ENCODE assay signal across 20 mouse cellular contexts in the genomic region with DNA sequence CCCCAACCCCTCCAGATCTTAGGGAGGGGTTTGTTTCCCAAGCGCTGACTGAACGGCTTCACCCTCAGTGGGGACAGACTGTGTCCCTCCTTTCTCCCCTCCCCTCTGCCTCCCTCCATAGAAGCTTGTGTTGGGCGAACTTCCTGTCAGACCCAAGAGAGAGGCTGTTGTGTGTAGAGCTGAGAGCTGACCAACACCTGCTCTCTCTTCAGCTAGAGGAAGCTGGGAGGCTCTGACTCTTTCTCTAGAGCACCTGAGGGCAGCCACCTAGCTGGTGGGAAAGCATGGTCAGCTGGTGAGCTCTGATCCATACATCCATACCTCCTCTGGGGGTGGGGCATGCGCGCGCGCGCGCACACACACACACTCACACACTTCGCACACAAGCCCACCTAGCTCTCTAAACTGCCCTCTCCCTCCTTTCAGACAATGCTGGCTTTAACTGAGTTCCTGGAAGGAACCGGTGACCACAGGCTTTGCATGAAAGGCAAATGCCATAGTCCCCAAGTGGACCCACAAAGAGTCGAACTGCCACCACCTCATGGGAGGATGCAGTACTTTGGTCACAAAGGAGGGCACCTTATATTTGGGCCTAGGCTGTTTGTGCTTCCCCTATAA. TPM values are rescaled to one million over a fixed set of nuclear protein-coding genes. Genes with fewer than 3 reads are reported as not detected.
DNase-seq lines count a peak whose midpoint lies in the region; ATAC-seq and TF ChIP-seq lines count a peak whose summit lies in the region.
"Had no signal": no experiment of that assay in that cellular context is flagged by ENCODE, and none has a peak within 500 bp of the region (broad histone marks: within the 10 kb centered on the region; RNA-seq: fewer than 3 reads in every experiment).

No protein-coding gene starts in this region.

- ATAC-seq in lung, postnatal 0 days: 0 out of 2 replicates have a peak, but pooled peaks have one; percentile 9
- no peak for ATAC-seq in liver, embryonic 12.5 days
- peak; percentile 11 for ATAC-seq in megakaryocyte, adult 5-6 weeks (ENCODE audit: poor library complexity, severe bottlenecking)
- no peak for ATAC-seq in hindbrain, postnatal 0 days
- ATAC-seq in hindbrain, embryonic 14.5 days (ENCODE audit: low FRiP score): no peak
- ATAC-seq: forebrain, embryonic 16.5 days had no signal

- TF ChIP-seq POLR2A in CH12.LX (IDR thresholded peaks at IDR 0.05; ENCODE audit: low read depth, low read length): no peak; the same call in 1 of the 2 replicates

- 80% methylated on average over 11 of the region's 12 CpGs for WGBS in lung, postnatal 0 days
- WGBS in liver, embryonic 12.5 days (ENCODE audit: insufficient replicate concordance): 73% methylated on average over 12 of the region's 12 CpGs
- 86% methylated on average over 12 of the region's 12 CpGs for WGBS in hindbrain, postnatal 0 days
- WGBS in hindbrain, embryonic 14.5 days: 92% methylated on average over 12 of the region's 12 CpGs

- intact Hi-C loops in left cerebral cortex, postnatal 14 days (cut with DNase I): no loop called here

- no peak; the same call in 1 of the 2 replicates for TF ChIP-seq RAD21 in CH12.LX (IDR thresholded peaks at IDR 0.05; ENCODE audit: low read depth, low read length)

- no peak overlapping the region for H3K4me3 ChIP-seq in lung, postnatal 0 days (ENCODE audit: low read depth, low read length)
- no peak overlapping the region for H3K4me3 ChIP-seq in CH12.LX (replicated peaks in 1 of 3; ENCODE audit: low read depth in 2 of 3, low read length in 2 of 3, poor library complexity in 1 of 3)
- no peak overlapping the region for H3K4me3 ChIP-seq in liver, embryonic 12.5 days
- no peak overlapping the region for H3K4me3 ChIP-seq in hindbrain, postnatal 0 days (ENCODE audit: low read length)
- no peak overlapping the region for H3K4me3 ChIP-seq in hindbrain, embryonic 14.5 days (replicated peaks; ENCODE audit: low read length)
- H3K4me3 ChIP-seq: embryonic facial prominence, embryonic 15.5 days; heart, embryonic 10.5 days; hindbrain, embryonic 10.5 days; neural tube, embryonic 13.5 days had no signal

- no peak for TF ChIP-seq EP300 in lung, postnatal 0 days (IDR thresholded peaks at IDR 0.05)
- peak; percentile 64 for TF ChIP-seq EP300 in CH12.LX (IDR thresholded peaks at IDR 0.05; ENCODE audit: low read length)

- no peak for TF ChIP-seq CTCF in lung, postnatal 0 days (IDR thresholded peaks at IDR 0.05)
- no peak for TF ChIP-seq CTCF in CH12.LX (conservative IDR thresholded peaks at IDR 0.05 in 1 of 2, IDR thresholded peaks at IDR 0.05 in 1 of 2; ENCODE audit: low read depth in 2 of 2, low read length in 2 of 2)
- TF ChIP-seq CTCF in hindbrain, postnatal 0 days (IDR thresholded peaks at IDR 0.05; ENCODE audit: low read depth): no peak

- no peaks in the 10 kb centered on the region for H3K9me3 ChIP-seq in lung, postnatal 0 days (ENCODE audit: low read length)
- peaks cover 2% of the 10 kb centered on the region for H3K9me3 ChIP-seq in CH12.LX (replicated peaks; ENCODE audit: low read length)
- no peaks in the 10 kb centered on the region for H3K9me3 ChIP-seq in liver, embryonic 12.5 days (replicated peaks)
- H3K9me3 ChIP-seq in hindbrain, postnatal 0 days (ENCODE audit: low read length): no peaks in the 10 kb centered on the region
- no peaks in the 10 kb centered on the region for H3K9me3 ChIP-seq in hindbrain, embryonic 14.5 days (ENCODE audit: control insufficient read depth, low read length)
- H3K9me3 ChIP-seq: embryonic facial prominence, embryonic 15.5 days; heart, embryonic 10.5 days; hindbrain, embryonic 10.5 days; neural tube, embryonic 13.5 days had no signal

- no peak overlapping the region for H3K9ac ChIP-seq in lung, postnatal 0 days (replicated peaks; ENCODE audit: low read depth)
- peak overlapping the region; percentile 8; the same call in 1 of the 2 replicates for H3K9ac ChIP-seq in CH12.LX (ENCODE audit: insufficient read depth, low read depth)
- no peak overlapping the region for H3K9ac ChIP-seq in liver, embryonic 12.5 days
- H3K9ac ChIP-seq in hindbrain, postnatal 0 days (replicated peaks; ENCODE audit: low read length): no peak overlapping the region
- no peak overlapping the region for H3K9ac ChIP-seq in hindbrain, embryonic 14.5 days
- H3K9ac ChIP-seq: embryonic facial prominence, embryonic 15.5 days; neural tube, embryonic 13.5 days had no signal

- DNase-seq in lung, postnatal 0 days (ENCODE audit: low spot score): no peak
- DNase-seq in lung, adult 18-20 months: no peak
- DNase-seq in CH12.LX (ENCODE audit: extremely low read depth): peak; percentile 78
- no peak for DNase-seq in left cerebral cortex, postnatal 14 days (ENCODE audit: low spot score in 2 of 2)
- no peak for DNase-seq in hindbrain, postnatal 0 days (ENCODE audit: low spot score)
- no peak for DNase-seq in hindbrain, embryonic 14.5 days (ENCODE audit: low spot score)
- DNase-seq: adrenal gland, adult 2 months; cerebellum, adult 8-10 months; gastrocnemius, postnatal 25 days; kidney, postnatal 4 days; lung, postnatal 10 days; thymus, postnatal 25 days had no signal

- no peaks in the 10 kb centered on the region for H3K27me3 ChIP-seq in lung, postnatal 0 days (replicated peaks; ENCODE audit: insufficient read depth, low read length)
- no peaks in the 10 kb centered on the region for H3K27me3 ChIP-seq in CH12.LX (replicated peaks)
- H3K27me3 ChIP-seq in liver, embryonic 12.5 days (replicated peaks): 0 out of 2 replicates have a peak, but pooled peaks cover 3% of the 10 kb centered on the region
- no peaks in the 10 kb centered on the region for H3K27me3 ChIP-seq in hindbrain, postnatal 0 days (ENCODE audit: insufficient read depth, low read length)
- H3K27me3 ChIP-seq in hindbrain, embryonic 14.5 days (ENCODE audit: control insufficient read depth, insufficient read depth, low read length): no peaks in the 10 kb centered on the region
- H3K27me3 ChIP-seq: embryonic facial prominence, embryonic 15.5 days had no signal

- no peak overlapping the region for H3K27ac ChIP-seq in lung, postnatal 0 days (ENCODE audit: low read length)
- peak overlapping the region; percentile 92 for H3K27ac ChIP-seq in CH12.LX (ENCODE audit: insufficient read depth, low read depth)
- peak overlapping the region; percentile 67; the same call in 1 of the 2 replicates for H3K27ac ChIP-seq in liver, embryonic 12.5 days
- no peak overlapping the region for H3K27ac ChIP-seq in hindbrain, postnatal 0 days
- no peak overlapping the region for H3K27ac ChIP-seq in hindbrain, embryonic 14.5 days
- H3K27ac ChIP-seq: embryonic facial prominence, embryonic 15.5 days; heart, embryonic 10.5 days; hindbrain, embryonic 10.5 days; neural tube, embryonic 13.5 days; stomach, postnatal 0 days had no signal

- peaks cover 16% of the 10 kb centered on the region for H3K79me2 ChIP-seq in CH12.LX (replicated peaks; ENCODE audit: control insufficient read depth, extremely low read depth, insufficient read depth, poor library complexity, severe bottlenecking)

- in situ Hi-C loops in CH12.LX (cut with MboI; ENCODE audit: low pct_ligation_motif_present, low pct_unique_long_range_greater_than_20kb, low sequenced_read_pairs): no loop called here

- no peaks in the 10 kb centered on the region for H3K36me3 ChIP-seq in lung, postnatal 0 days (ENCODE audit: insufficient read depth, low read length)
- peaks cover 0 to 5% of the 10 kb centered on the region in 2 experiments for H3K36me3 ChIP-seq in CH12.LX (replicated peaks in 1 of 2; ENCODE audit: control insufficient read depth in 1 of 2, insufficient read depth in 1 of 2, low read length in 1 of 2)
- H3K36me3 ChIP-seq in liver, embryonic 12.5 days: no peaks in the 10 kb centered on the region
- H3K36me3 ChIP-seq in hindbrain, postnatal 0 days (ENCODE audit: insufficient read depth, low read length): no peaks in the 10 kb centered on the region
- H3K36me3 ChIP-seq in hindbrain, embryonic 14.5 days (replicated peaks; ENCODE audit: control insufficient read depth, insufficient read depth): no peaks in the 10 kb centered on the region
- H3K36me3 ChIP-seq: embryonic facial prominence, embryonic 15.5 days; heart, embryonic 10.5 days; hindbrain, embryonic 10.5 days; neural tube, embryonic 13.5 days had no signal

- dilution Hi-C loops in CH12.LX (cut with MboI; ENCODE audit: extremely low pct_ligation_motif_present, extremely low pct_unique_long_range_greater_than_20kb, low sequenced_read_pairs): no loop called here

- no peaks in the 10 kb centered on the region for H3K4me1 ChIP-seq in lung, postnatal 0 days (ENCODE audit: insufficient read depth, low read depth, low read length)
- peaks cover 53 to 96% of the 10 kb centered on the region in 2 experiments for H3K4me1 ChIP-seq in CH12.LX (ENCODE audit: control insufficient read depth in 1 of 2, insufficient read depth in 2 of 2)
- peaks cover 87% of the 10 kb centered on the region for H3K4me1 ChIP-seq in liver, embryonic 12.5 days
- no peaks in the 10 kb centered on the region for H3K4me1 ChIP-seq in hindbrain, postnatal 0 days (ENCODE audit: insufficient read depth, low read length)
- no peaks in the 10 kb centered on the region for H3K4me1 ChIP-seq in hindbrain, embryonic 14.5 days (replicated peaks; ENCODE audit: control insufficient read depth, insufficient read depth, low read length)
- H3K4me1 ChIP-seq: heart, embryonic 10.5 days; neural tube, embryonic 13.5 days had no signal

- H3K4me2 ChIP-seq in lung, postnatal 0 days (replicated peaks; ENCODE audit: low read depth, low read length): no peak overlapping the region
- peak overlapping the region; percentile 40 for H3K4me2 ChIP-seq in CH12.LX (ENCODE audit: insufficient read depth, low read depth, poor library complexity, severe bottlenecking)
- 0 out of 2 replicates have a peak overlapping the region, but pooled peaks have one; percentile 17 for H3K4me2 ChIP-seq in liver, embryonic 12.5 days
- no peak overlapping the region for H3K4me2 ChIP-seq in hindbrain, postnatal 0 days (ENCODE audit: low read depth, low read length)
- no peak overlapping the region for H3K4me2 ChIP-seq in hindbrain, embryonic 14.5 days (replicated peaks)
- H3K4me2 ChIP-seq: embryonic facial prominence, embryonic 15.5 days; neural tube, embryonic 13.5 days had no signal

RNA-seq across cellular contexts. Expression of a gene that starts 14.2 kb away (rescaled TPM):
- polyA plus RNA-seq in lung, postnatal 0 days (2015; fragmentation: Nextera tagmentation; extraction: Ambion mirVana): 1.1 and 1.2 TPM in 2 replicates
- total RNA-seq in CH12.LX (2012; rRNA removed) (16.6 and 18.7 TPM in 2 replicates), CH12.LX (2014; rRNA removed) (5.3 and 5.5 TPM in 2 replicates)
- 7.3 and 7.5 TPM in 2 replicates for polyA plus RNA-seq in CH12.LX (2012; ENCODE audit: insufficient read length, low read depth)
- polyA plus RNA-seq in liver, embryonic 12.5 days (2016; fragmentation: Nextera tagmentation; extraction: Ambion mirVana): 2.1 and 2.5 TPM in 2 replicates
- 14.1 and 17.8 TPM in 2 replicates for total RNA-seq in megakaryocyte, adult 5-6 weeks (2015)
- 26.9 and 28.4 TPM in 2 replicates for total RNA-seq in megakaryocyte, adult 5-6 weeks (2017)
- total RNA-seq in left cerebral cortex, postnatal 14 days (2021): 1 to 10 TPM; 1.1 to 1.4 TPM
- 1.4 TPM in 2 replicates for total RNA-seq in hindbrain, postnatal 0 days (2014; rRNA removed)
- polyA plus RNA-seq in hindbrain, postnatal 0 days (2015; fragmentation: Nextera tagmentation; extraction: Ambion mirVana): 0.66 and 0.98 TPM in 2 replicates
- 0.35 TPM in 2 replicates for polyA plus RNA-seq in hindbrain, embryonic 14.5 days (2014; fragmentation: Nextera tagmentation; extraction: Ambion mirVana)

RNA-seq across cellular contexts. Expression of a gene that starts 37.1 kb away (rescaled TPM):
- 126 and 127 TPM in 2 replicates for polyA plus RNA-seq in lung, postnatal 0 days (2015; fragmentation: Nextera tagmentation; extraction: Ambion mirVana)
- total RNA-seq in CH12.LX (2012; rRNA removed): 38.5 and 51.6 TPM in 2 replicates
- total RNA-seq in CH12.LX (2014; rRNA removed): 72.8 and 79.5 TPM in 2 replicates
- polyA plus RNA-seq in CH12.LX (2012; ENCODE audit: insufficient read length, low read depth): 112 and 123 TPM in 2 replicates
- 719 and 730 TPM in 2 replicates for polyA plus RNA-seq in liver, embryonic 12.5 days (2016; fragmentation: Nextera tagmentation; extraction: Ambion mirVana)
- total RNA-seq in megakaryocyte, adult 5-6 weeks (2015): 24.8 and 35.1 TPM in 2 replicates
- 10.0 and 10.7 TPM in 2 replicates for total RNA-seq in megakaryocyte, adult 5-6 weeks (2017)
- total RNA-seq in left cerebral cortex, postnatal 14 days (2021): 10 to 100 TPM; 62.5 to 64.1 TPM
- total RNA-seq in hindbrain, postnatal 0 days (2014; rRNA removed): 28.6 and 43.1 TPM in 2 replicates
- polyA plus RNA-seq in hindbrain, postnatal 0 days (2015; fragmentation: Nextera tagmentation; extraction: Ambion mirVana): 195 and 199 TPM in 2 replicates
- 183 and 189 TPM in 2 replicates for polyA plus RNA-seq in hindbrain, embryonic 14.5 days (2014; fragmentation: Nextera tagmentation; extraction: Ambion mirVana)

Comparison
In these comparisons a context has a peak if more than half of its experiments do, and no peak if none do; other contexts are left out.
1. ATAC-seq: peak in lung, postnatal 0 days (single experiment) and megakaryocyte, adult 5-6 weeks (single experiment); none in liver, embryonic 12.5 days (single experiment), hindbrain, postnatal 0 days (single experiment) and hindbrain, embryonic 14.5 days (single experiment).
2. H3K27ac ChIP-seq: peak in CH12.LX (single experiment) and liver, embryonic 12.5 days (single experiment); none in lung, postnatal 0 days (single experiment), hindbrain, postnatal 0 days (single experiment) and hindbrain, embryonic 14.5 days (single experiment).
3. H3K4me2 ChIP-seq: peak in CH12.LX (single experiment) and liver, embryonic 12.5 days (single experiment); none in lung, postnatal 0 days (single experiment), hindbrain, postnatal 0 days (single experiment) and hindbrain, embryonic 14.5 days (single experiment).